Mouse (Mus musculus): ENCODE data around the gene Tubb5.

DNA sequence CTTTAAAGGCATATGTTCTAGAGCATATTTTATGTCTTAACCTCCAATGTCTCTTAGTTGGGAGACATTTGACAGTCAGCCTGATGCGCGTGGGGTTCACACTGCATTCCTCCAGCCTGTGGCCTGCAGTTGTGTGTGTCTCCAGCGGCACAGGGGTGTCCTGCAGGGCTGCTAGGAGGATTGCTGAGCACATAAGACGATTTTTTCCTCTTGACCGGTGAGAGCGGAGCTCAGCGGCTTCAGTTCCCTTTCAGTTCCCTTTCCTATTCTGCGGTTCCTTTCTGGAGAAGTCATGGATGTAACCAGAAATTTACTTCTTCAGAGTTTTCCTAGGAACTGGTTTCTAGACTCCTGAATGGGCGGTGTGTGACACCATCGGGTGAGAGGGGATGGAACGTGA is 28.7 kb downstream of the Tubb5 start:
- TF ChIP-seq CTCF (IDR thresholded peaks at IDR 0.05; ENCODE audit: borderline replicate concordance, insufficient read depth, low read depth, low read length): no peak
- no peak for TF ChIP-seq POLR2A (IDR thresholded peaks at IDR 0.05; ENCODE audit: borderline replicate concordance, insufficient read depth, low read length)
